Mouse (Mus musculus) bone marrow, adult 2 months (tissue): Measurements from ENCODE around the gene Swi5. TPM values are rescaled to one million over a fixed set of nuclear protein-coding genes. Genes with fewer than 3 reads are reported as not detected.

Experiments used
- H3K27ac ChIP-seq: fragments of 200-500 bp; 2 replicates; pipeline ENCODE4 v1.5.1; 2012; ENCODE audit warnings: low read depth, mild to moderate bottlenecking, control low read depth, inconsistent platforms, low read length; ENCODE audit not compliant: control insufficient read depth, poor library complexity, insufficient read depth
- H3K4me1 ChIP-seq: fragments of 200-500 bp; 2 replicates; pipeline ENCODE4 v1.6.1; 2011; ENCODE audit warnings: low read length; ENCODE audit not compliant: control insufficient read depth, insufficient read depth
- H3K4me3 ChIP-seq: fragments of 200-500 bp; replicated peaks from 2 replicates; pipeline ENCODE3; 2011; ENCODE audit warnings: mild to moderate bottlenecking, low read depth, low read length, control low read depth; ENCODE audit not compliant: control insufficient read depth
- CTCF ChIP-seq: fragments of 200-500 bp; IDR thresholded peaks from 2 replicates; pipeline ENCODE4 v1.5.1; 2011; ENCODE audit warnings: low read length, control low read depth; ENCODE audit not compliant: control insufficient read depth, insufficient read depth
- POLR2A ChIP-seq: fragments of 200-500 bp; IDR thresholded peaks from 2 replicates; pipeline ENCODE4 v1.6.1; 2011; ENCODE audit warnings: low read depth, mild to moderate bottlenecking, control low read depth, low read length, borderline replicate concordance; ENCODE audit not compliant: control insufficient read depth
- WGBS: fragments of 180-500 bp; shearing (Covaris S2); methylation state at CpG from one replicate; pipeline ENCODE4 v1.1.7; 2018; 5-methylcytosine and 5-hydroxymethylcytosine counted together
- polyA plus RNA-seq: library from polyadenylated mRNA; stranded (reverse); fragments of >200 nt; gene quantifications from 2 replicates; pipeline ENCODE4 v1.2.4, GENCODE M21; 2011; ENCODE audit warnings: low replicate concordance; ENCODE audit not compliant: missing spikeins, insufficient read depth, insufficient read length

Gene Swi5
- polyA plus RNA-seq, 1 experiment, result 393 TPM

- H3K4me3 ChIP-seq, result no peak overlapping the region
- TF ChIP-seq CTCF (no peak), POLR2A (no peak)
- no peaks in the 10 kb centered on the region for H3K4me1 ChIP-seq
- H3K27ac ChIP-seq, result no peak overlapping the region
- 79% methylated on average over 10 of the region's 10 CpGs for WGBS
Observed at GRCm38 (mm10) chr2:32248377-32249361, 39.2 kb downstream of the Swi5 start.

- WGBS, result 76% methylated on average over 4 of the region's 4 CpGs
- TF ChIP-seq CTCF, result no peak
- no peak for TF ChIP-seq POLR2A
- no peak overlapping the region for H3K4me3 ChIP-seq
- H3K27ac ChIP-seq, result no peak overlapping the region
- no peaks in the 10 kb centered on the region for H3K4me1 ChIP-seq
Observed at GRCm38 (mm10) chr2:32246741-32247140, 41.1 kb downstream of the Swi5 start.

GRCm38 (mm10) chr2:32242986-32243385 is 44.9 kb downstream of the Swi5 start:
- WGBS, result 81% methylated on average over 4 of the region's 4 CpGs
- no peak for TF ChIP-seq POLR2A
- no peak overlapping the region for H3K27ac ChIP-seq
- H3K4me3 ChIP-seq, result no peak overlapping the region
- no peaks in the 10 kb centered on the region for H3K4me1 ChIP-seq

- H3K4me1 ChIP-seq, result no peaks in the 10 kb centered on the region
- H3K4me3 ChIP-seq, result no peak overlapping the region
- TF ChIP-seq POLR2A, result no peak
- TF ChIP-seq CTCF, result no peak
- no peak overlapping the region for H3K27ac ChIP-seq
- 86% methylated on average over 5 of the region's 5 CpGs for WGBS
Observed at GRCm38 (mm10) chr2:32240591-32240990, 47.3 kb downstream of the Swi5 start.

GRCm38 (mm10) chr2:32238708-32239435 is 49.0 kb downstream of the Swi5 start:
- no peak overlapping the region for H3K27ac ChIP-seq
- H3K4me1 ChIP-seq, result no peaks in the 10 kb centered on the region
- no peak overlapping the region for H3K4me3 ChIP-seq
- WGBS, result 73% methylated on average over 9 of the region's 9 CpGs
- TF ChIP-seq CTCF, result no peak
- no peak for TF ChIP-seq POLR2A

GRCm38 (mm10) chr2:32237571-32237970 is 50.3 kb downstream of the Swi5 start:
- 32% methylated on average over 4 of the region's 4 CpGs for WGBS
- no peak for TF ChIP-seq POLR2A
- Histone ChIP-seq H3K27ac (no peak overlapping the region), H3K4me1 (no peaks in the 10 kb centered on the region), H3K4me3 (no peak overlapping the region)

GRCm38 (mm10) chr2:32236760-32237487 is 51.0 kb downstream of the Swi5 start:
- TF ChIP-seq POLR2A (no peak), CTCF (peak; percentile 18; the same call in 1 of the 2 replicates)
- peak overlapping the region; percentile 82 for H3K4me3 ChIP-seq
- no peaks in the 10 kb centered on the region for H3K4me1 ChIP-seq
- under 1% methylated on average over 20 of the region's 20 CpGs for WGBS
- peak overlapping the region; percentile 66 for H3K27ac ChIP-seq
